Mouse (Mus musculus) forebrain, embryonic 12.5 days (tissue): ENCODE results near the gene 1110008P14Rik. TPM values are rescaled to one million over a fixed set of nuclear protein-coding genes. Genes with fewer than 3 reads are reported as not detected.

Source experiments
- ATAC-seq: fragments of 200-750 bp; cut with Nextera tagmentation; 2 replicates; pipeline ENCODE4 v1.8.0; 2017; ENCODE audit warnings: moderate TSS enrichment; ENCODE audit not compliant: low FRiP score
- H3K27ac ChIP-seq: fragments of 300-500 bp; sonication (generic); 2 replicates; pipeline ENCODE4 v1.5.1; 2016; ENCODE audit warnings: mild to moderate bottlenecking
- H3K27me3 ChIP-seq: fragments of 300-500 bp; sonication (generic); 2 replicates; pipeline ENCODE4 v1.6.1; 2016; ENCODE audit warnings: mild to moderate bottlenecking
- H3K36me3 ChIP-seq: fragments of 300-500 bp; sonication (generic); replicated peaks from 2 replicates; pipeline ENCODE4 v1.6.1; 2016; ENCODE audit warnings: mild to moderate bottlenecking
- H3K4me1 ChIP-seq: fragments of 300-500 bp; sonication (generic); 2 replicates; pipeline ENCODE4 v1.6.1; 2016
- H3K4me2 ChIP-seq: fragments of 300-500 bp; sonication (generic); 2 replicates; pipeline ENCODE4 v1.6.1; 2016; ENCODE audit warnings: mild to moderate bottlenecking, moderate library complexity
- H3K4me3 ChIP-seq: fragments of 300-500 bp; sonication (generic); replicated peaks from 2 replicates; pipeline ENCODE4 v1.5.1; 2016; ENCODE audit warnings: mild to moderate bottlenecking
- H3K9ac ChIP-seq: fragments of 300-500 bp; sonication (generic); 2 replicates; pipeline ENCODE4 v1.6.1; 2016; ENCODE audit warnings: mild to moderate bottlenecking
- H3K9me3 ChIP-seq: fragments of 300-500 bp; sonication (generic); 2 replicates; pipeline ENCODE4 v1.6.1; 2016
- WGBS: fragments of 180-500 bp; shearing (Covaris S2); methylation state at CpG from one replicate; pipeline ENCODE4 v1.1.7; 2016; 5-methylcytosine and 5-hydroxymethylcytosine counted together
- polyA plus RNA-seq: library from polyadenylated mRNA; unstranded; fragments of >200 nt; fragmentation: Nextera tagmentation; extraction: Ambion mirVana; gene quantifications from 2 replicates; pipeline ENCODE4 v1.2.1, GENCODE M21; 2016

The 1110008P14Rik gene
- polyA plus RNA-seq, 1 experiment from 2014 or later: 51.0 TPM

- H3K4me2 ChIP-seq: no peak overlapping the region
- peaks cover 8% of the 10 kb centered on the region for H3K4me1 ChIP-seq
- H3K4me3 ChIP-seq: no peak overlapping the region
- WGBS: 67% methylated on average over 14 of the region's 14 CpGs
- no peaks in the 10 kb centered on the region for H3K36me3 ChIP-seq
- no peaks in the 10 kb centered on the region for H3K9me3 ChIP-seq
- no peak for ATAC-seq
- H3K27me3 ChIP-seq: 0 out of 2 replicates have a peak, but pooled peaks cover 2% of the 10 kb centered on the region
- H3K9ac ChIP-seq: no peak overlapping the region
- no peak overlapping the region for H3K27ac ChIP-seq
These were observed 37.0 kb downstream of the 1110008P14Rik start for GRCm38 (mm10) chr2:32344598-32345321.

DNA sequence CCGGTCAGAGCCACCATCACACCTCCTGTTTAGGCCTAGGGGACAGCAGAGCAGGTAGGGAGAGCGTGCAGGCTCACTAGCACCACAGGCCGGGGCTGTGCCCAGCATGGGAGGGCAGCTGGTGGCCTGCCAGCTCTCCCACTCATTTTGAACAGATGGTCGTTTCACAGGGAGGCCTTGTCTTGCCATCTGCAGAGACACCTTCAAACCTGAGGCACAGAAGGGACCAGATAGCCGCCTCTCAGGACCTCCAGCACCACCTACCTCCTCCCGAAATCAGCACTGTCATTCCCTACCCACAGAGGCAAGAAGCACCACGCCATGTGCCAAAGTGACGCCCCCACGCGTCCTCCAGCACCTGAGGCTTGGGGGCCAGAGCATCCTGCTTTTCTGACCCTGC is 37.7 kb downstream of the 1110008P14Rik start:
- Histone ChIP-seq H3K36me3 (no peaks in the 10 kb centered on the region), H3K9me3 (no peaks in the 10 kb centered on the region), H3K27ac (peak overlapping the region; percentile 20; the same call in 1 of the 2 replicates), H3K4me2 (no peak overlapping the region), H3K9ac (no peak overlapping the region), H3K4me1 (peaks cover 8% of the 10 kb centered on the region), H3K27me3 (no peaks in the 10 kb centered on the region), H3K4me3 (no peak overlapping the region)
- no peak for ATAC-seq
- WGBS: 76% methylated on average over 10 of the region's 10 CpGs

DNA sequence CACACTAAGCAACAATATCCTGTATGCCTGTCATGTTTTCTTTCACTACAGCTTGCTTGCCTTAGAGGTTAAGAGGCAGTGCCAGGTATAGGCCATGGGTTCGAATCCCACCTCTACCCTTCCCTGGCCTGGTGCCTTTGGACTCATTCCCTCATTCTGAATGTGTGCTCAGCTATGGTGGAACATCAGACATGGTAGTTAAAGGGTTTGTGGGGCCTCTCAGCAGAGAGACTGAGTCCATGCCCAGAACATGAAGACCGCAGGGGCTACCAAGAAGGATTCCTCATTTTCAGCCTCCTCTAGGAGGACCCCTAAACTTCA is 38.4 kb downstream of the 1110008P14Rik start:
- Histone ChIP-seq H3K36me3 (no peaks in the 10 kb centered on the region), H3K27me3 (no peaks in the 10 kb centered on the region), H3K9me3 (no peaks in the 10 kb centered on the region), H3K9ac (no peak overlapping the region), H3K4me3 (no peak overlapping the region), H3K27ac (peak overlapping the region; percentile 20; the same call in 1 of the 2 replicates), H3K4me2 (no peak overlapping the region), H3K4me1 (peaks cover 8% of the 10 kb centered on the region)
- ATAC-seq: no peak
- WGBS: 90% methylated on average over 2 of the region's 2 CpGs

- no peaks in the 10 kb centered on the region for H3K27me3 ChIP-seq
- 78% methylated on average over 6 of the region's 6 CpGs for WGBS
These were observed 39.0 kb downstream of the 1110008P14Rik start for GRCm38 (mm10) chr2:32342539-32343350.

GRCm38 (mm10) chr2:32342039-32342438 is 39.7 kb downstream of the 1110008P14Rik start:
- no peak overlapping the region for H3K4me2 ChIP-seq
- 88% methylated on average over 4 of the region's 4 CpGs for WGBS
- H3K4me3 ChIP-seq: no peak overlapping the region
- no peak overlapping the region for H3K27ac ChIP-seq
- H3K27me3 ChIP-seq: no peaks in the 10 kb centered on the region
- H3K9me3 ChIP-seq: no peaks in the 10 kb centered on the region
- H3K4me1 ChIP-seq: peaks cover 8% of the 10 kb centered on the region
- no peak overlapping the region for H3K9ac ChIP-seq
- no peaks in the 10 kb centered on the region for H3K36me3 ChIP-seq
- ATAC-seq: no peak

More at GRCm38 (mm10) chr2:32342539-32343350, 39.0 kb downstream of the 1110008P14Rik start:
- no peak for ATAC-seq
- peaks cover 8% of the 10 kb centered on the region for H3K4me1 ChIP-seq
- no peaks in the 10 kb centered on the region for H3K9me3 ChIP-seq
- H3K4me2 ChIP-seq: no peak overlapping the region
- H3K4me3 ChIP-seq: no peak overlapping the region
- H3K27ac ChIP-seq: peak overlapping the region; percentile 50
- no peaks in the 10 kb centered on the region for H3K36me3 ChIP-seq
- H3K9ac ChIP-seq: no peak overlapping the region

GRCm38 (mm10) chr2:32341634-32341939 is 40.2 kb downstream of the 1110008P14Rik start:
- Histone ChIP-seq H3K27me3 (no peaks in the 10 kb centered on the region; the same call in 1 of the 2 replicates), H3K9ac (no peak overlapping the region), H3K9me3 (no peaks in the 10 kb centered on the region), H3K27ac (no peak overlapping the region), H3K36me3 (no peaks in the 10 kb centered on the region), H3K4me3 (no peak overlapping the region), H3K4me1 (peaks cover 8% of the 10 kb centered on the region), H3K4me2 (no peak overlapping the region)
- 82% methylated on average over 4 of the region's 4 CpGs for WGBS
- no peak for ATAC-seq

DNA sequence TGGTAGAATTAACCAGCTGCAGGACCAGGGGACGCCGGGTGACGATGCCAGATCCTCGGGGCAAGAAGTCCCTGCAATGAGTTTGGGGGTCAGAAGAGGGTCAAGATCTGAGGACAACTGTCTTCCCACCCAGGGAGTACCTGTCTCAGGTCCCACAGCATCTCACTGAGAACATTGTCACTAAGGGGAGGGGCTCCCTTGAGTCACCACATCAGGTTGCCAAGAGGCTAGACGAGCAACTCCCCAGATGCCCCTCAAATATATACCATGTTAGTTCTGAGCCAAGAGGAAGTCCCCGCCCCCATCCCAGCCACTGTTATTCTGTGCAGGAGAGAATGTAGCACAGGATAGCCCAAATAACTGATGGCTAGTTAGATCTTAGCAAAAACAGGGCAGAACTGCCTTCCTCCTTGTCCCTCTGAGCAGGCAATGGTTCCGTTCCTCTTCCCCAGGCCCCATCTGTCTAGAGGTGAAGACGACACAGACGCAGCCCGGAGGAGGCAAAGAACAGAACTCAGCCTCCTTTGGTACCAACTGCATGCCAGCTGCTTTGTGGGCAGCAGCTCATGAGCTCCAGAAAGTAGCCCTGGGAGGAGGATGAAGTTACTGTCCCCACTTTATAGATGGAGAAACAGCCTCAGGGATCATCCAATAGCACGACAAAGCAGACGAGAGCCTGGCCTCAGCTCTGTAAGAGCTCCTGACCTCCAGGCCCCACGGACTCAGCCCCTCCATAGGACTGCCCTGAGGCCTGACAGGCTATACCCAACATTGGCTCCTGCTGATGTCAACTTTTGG is 40.7 kb downstream of the 1110008P14Rik start:
- Histone ChIP-seq H3K4me3 (no peak overlapping the region), H3K4me1 (peaks cover 8% of the 10 kb centered on the region), H3K9ac (no peak overlapping the region), H3K27me3 (no peaks in the 10 kb centered on the region; the same call in 1 of the 2 replicates), H3K27ac (no peak overlapping the region), H3K4me2 (no peak overlapping the region), H3K9me3 (no peaks in the 10 kb centered on the region), H3K36me3 (peaks cover 5% of the 10 kb centered on the region; the same call in 1 of the 2 replicates)
- WGBS: 87% methylated on average over 13 of the region's 13 CpGs
- ATAC-seq: no peak

DNA sequence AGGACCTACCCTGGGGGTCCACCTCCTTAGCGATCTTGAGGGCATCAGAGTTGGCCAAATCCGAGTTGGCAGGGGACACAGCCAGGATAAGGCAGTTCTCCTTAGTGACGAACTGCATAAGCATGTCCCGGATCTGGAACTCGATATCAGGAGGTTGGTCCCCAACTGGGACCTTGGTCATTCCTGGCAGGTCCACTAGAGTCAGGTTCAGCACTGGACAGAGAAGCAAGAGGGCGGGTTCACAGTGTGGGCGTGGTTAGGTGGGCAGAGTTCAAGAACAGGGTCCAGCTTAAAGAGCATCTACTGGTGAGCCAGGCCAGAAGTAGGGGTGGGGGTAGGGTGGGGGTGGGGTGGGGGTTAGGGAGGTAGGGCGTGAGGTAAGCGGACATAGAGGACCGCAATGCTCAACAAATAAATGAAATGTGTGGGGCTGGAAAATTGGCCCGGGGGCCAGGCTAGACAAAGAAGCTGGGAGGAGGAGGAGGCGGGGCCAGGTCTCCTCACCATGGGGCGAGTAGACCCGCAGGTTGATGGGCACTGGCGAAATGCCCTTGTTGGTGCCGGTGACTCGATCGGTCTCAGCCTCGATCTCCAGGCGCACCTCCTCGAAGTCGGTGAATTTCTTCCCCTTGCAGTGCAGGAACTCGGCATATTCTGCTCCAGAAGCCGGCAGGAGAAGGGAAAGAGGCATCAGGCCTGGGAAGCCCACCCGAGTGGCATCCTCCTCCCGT is 41.7 kb downstream of the 1110008P14Rik start:
- no peaks in the 10 kb centered on the region; the same call in 1 of the 2 replicates for H3K27me3 ChIP-seq
- no peak overlapping the region for H3K4me3 ChIP-seq
- no peak overlapping the region for H3K9ac ChIP-seq
- no peak for ATAC-seq
- H3K4me2 ChIP-seq: no peak overlapping the region
- WGBS: 40% methylated on average over 26 of the region's 26 CpGs
- no peak overlapping the region for H3K27ac ChIP-seq
- peaks cover 9% of the 10 kb centered on the region; the same call in 1 of the 2 replicates for H3K36me3 ChIP-seq
- H3K9me3 ChIP-seq: no peaks in the 10 kb centered on the region
- H3K4me1 ChIP-seq: peaks cover 8% of the 10 kb centered on the region

DNA sequence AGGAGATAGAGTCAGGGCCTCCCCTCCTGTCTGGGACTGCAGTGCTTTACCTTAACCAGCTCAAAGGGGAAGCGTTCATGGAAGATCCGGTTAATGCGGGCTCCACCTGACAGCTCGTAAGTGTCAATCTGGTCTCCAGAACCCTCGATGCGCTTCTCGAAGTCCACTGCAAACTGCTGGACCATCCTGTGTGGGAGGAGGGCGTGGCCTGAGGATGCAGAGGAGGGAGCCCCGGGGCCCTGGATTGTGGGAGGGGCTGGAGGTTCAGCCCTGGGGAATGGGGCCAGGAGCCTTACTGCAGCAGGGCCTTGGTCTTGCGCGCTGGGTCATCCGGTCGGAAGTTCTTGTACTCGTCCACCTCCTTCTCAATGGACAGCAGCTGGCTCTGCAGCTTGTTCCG is 45.9 kb downstream of the 1110008P14Rik start:
- Histone ChIP-seq H3K36me3 (peaks cover 9% of the 10 kb centered on the region; the same call in 1 of the 2 replicates), H3K4me1 (no peaks in the 10 kb centered on the region; the same call in 1 of the 2 replicates), H3K4me2 (no peak overlapping the region), H3K9ac (no peak overlapping the region), H3K27me3 (no peaks in the 10 kb centered on the region; the same call in 1 of the 2 replicates), H3K27ac (no peak overlapping the region), H3K9me3 (no peaks in the 10 kb centered on the region), H3K4me3 (no peak overlapping the region)
- ATAC-seq: no peak
- 53% methylated on average over 15 of the region's 15 CpGs for WGBS

GRCm38 (mm10) chr2:32332159-32332558 is 49.6 kb downstream of the 1110008P14Rik start:
- H3K4me3 ChIP-seq: no peak overlapping the region
- no peak overlapping the region for H3K4me2 ChIP-seq
- no peaks in the 10 kb centered on the region; the same call in 1 of the 2 replicates for H3K27me3 ChIP-seq
- no peaks in the 10 kb centered on the region for H3K9me3 ChIP-seq
- H3K36me3 ChIP-seq: peaks cover 9% of the 10 kb centered on the region; the same call in 1 of the 2 replicates
- H3K27ac ChIP-seq: no peak overlapping the region
- ATAC-seq: no peak
- 90% methylated on average over 5 of the region's 5 CpGs for WGBS
- no peak overlapping the region for H3K9ac ChIP-seq
- H3K4me1 ChIP-seq: 0 out of 2 replicates have a peak, but pooled peaks cover 8% of the 10 kb centered on the region

- ATAC-seq: no peak
- H3K4me2 ChIP-seq: no peak overlapping the region
- no peaks in the 10 kb centered on the region for H3K9me3 ChIP-seq
- H3K9ac ChIP-seq: no peak overlapping the region
- 0 out of 2 replicates have a peak, but pooled peaks cover 8% of the 10 kb centered on the region for H3K4me1 ChIP-seq
- WGBS: 58% methylated on average over 6 of the region's 6 CpGs
- no peaks in the 10 kb centered on the region for H3K36me3 ChIP-seq
- H3K4me3 ChIP-seq: no peak overlapping the region
- H3K27me3 ChIP-seq: no peaks in the 10 kb centered on the region; the same call in 1 of the 2 replicates
- H3K27ac ChIP-seq: no peak overlapping the region
These were observed 52.2 kb downstream of the 1110008P14Rik start for GRCm38 (mm10) chr2:32329531-32329930.
